Mouse (Mus musculus) MEL (cell line): ENCODE results near the gene Sdhaf4. TPM values are rescaled to one million over a fixed set of nuclear protein-coding genes. Genes with fewer than 3 reads are reported as not detected.
"Not testable (repeated sequence)": the region's sequence is repeated elsewhere in the genome, so short reads cannot be mapped to it uniquely, and the experiment has no call there.

Experiments
- DNase-seq: peaks from one replicate; pipeline ENCODE4 v3.0.0; 2011; ENCODE audit warnings: low read depth, low spot score
- H3K27ac ChIP-seq: 2 replicates; pipeline ENCODE4 v1.5.1; 2012; ENCODE audit warnings: low read depth, mild to moderate bottlenecking, control low read depth, low read length, moderate library complexity; ENCODE audit not compliant: control insufficient read depth
- H3K27me3 ChIP-seq, 2 experiments: fragments of 150-350 bp in 1 of 2; sonication (generic) in 1 of 2; 2 replicates each; pipeline ENCODE4 v1.6.1; 2012; ENCODE audit warnings: low read length in 2 of 2, mild to moderate bottlenecking in 2 of 2, improper control_type of control experiment in 1 of 2, moderate library complexity in 1 of 2; ENCODE audit not compliant: insufficient read depth in 2 of 2, control insufficient read depth in 1 of 2
- H3K36me3 ChIP-seq, 2 experiments: 2 replicates each; pipeline ENCODE4 v1.6.1; 2012 to 2014; ENCODE audit warnings: low read length in 2 of 2, improper control_type of control experiment in 1 of 2, inconsistent platforms in 1 of 2, mild to moderate bottlenecking in 1 of 2; ENCODE audit not compliant: insufficient read depth in 2 of 2, control insufficient read depth in 1 of 2
- H3K4me1 ChIP-seq, 2 experiments: fragments of 150-350 bp in 1 of 2; sonication (generic) in 1 of 2; 2 replicates each; pipeline ENCODE4 v1.6.1; 2012; ENCODE audit warnings: low read length in 2 of 2, improper control_type of control experiment in 1 of 2, mild to moderate bottlenecking in 1 of 2; ENCODE audit not compliant: insufficient read depth in 2 of 2, control insufficient read depth in 1 of 2
- H3K4me3 ChIP-seq, 2 experiments: fragments of 150-350 bp in 1 of 2; sonication (generic) in 1 of 2; 2 replicates each; pipeline ENCODE4 v1.5.1; 2012; ENCODE audit warnings: low read depth in 2 of 2, low read length in 2 of 2, mild to moderate bottlenecking in 2 of 2, moderate library complexity in 2 of 2, control low read depth in 1 of 2, improper control_type of control experiment in 1 of 2; ENCODE audit not compliant: control insufficient read depth in 1 of 2, insufficient read depth in 1 of 2
- H3K79me2 ChIP-seq: 2 replicates; pipeline ENCODE4 v1.6.1; 2012; ENCODE audit warnings: mild to moderate bottlenecking, low read length, moderate library complexity; ENCODE audit not compliant: control insufficient read depth, poor library complexity, insufficient read depth
- H3K9ac ChIP-seq: 2 replicates; pipeline ENCODE4 v1.6.1; 2012; ENCODE audit warnings: low read depth, mild to moderate bottlenecking, control low read depth, low read length, moderate library complexity; ENCODE audit not compliant: control insufficient read depth, poor library complexity, severe bottlenecking
- H3K9me3 ChIP-seq: fragments of 150-350 bp; sonication (generic); replicated peaks from 2 replicates; pipeline ENCODE4 v1.6.1; 2012; ENCODE audit warnings: mild to moderate bottlenecking, low read length, improper control_type of control experiment, moderate library complexity; ENCODE audit not compliant: insufficient read depth
- ELF1 ChIP-seq: IDR thresholded peaks from 2 replicates; pipeline ENCODE4 v1.6.1; 2014; ENCODE audit warnings: low read depth, mild to moderate bottlenecking, inconsistent platforms, low read length, improper control_type of control experiment, moderate library complexity
- EP300 ChIP-seq, 2 experiments: IDR thresholded peaks; 2 replicates each; pipeline ENCODE4 v1.6.1; 2011; ENCODE audit warnings: improper control_type of control experiment in 2 of 2, low read length in 2 of 2, low read depth in 1 of 2, mild to moderate bottlenecking in 1 of 2
- ETS1 ChIP-seq: IDR thresholded peaks from 2 replicates; pipeline ENCODE4 v1.6.1; 2012; ENCODE audit warnings: low read depth, mild to moderate bottlenecking, inconsistent platforms, low read length, improper control_type of control experiment, moderate library complexity
- GATA1 ChIP-seq: IDR thresholded peaks from 2 replicates; pipeline ENCODE4 v1.6.1; 2011; ENCODE audit warnings: low read depth, low read length, improper control_type of control experiment
- JUND ChIP-seq: IDR thresholded peaks from 2 replicates; pipeline ENCODE4 v1.6.1; 2011; ENCODE audit warnings: low read depth, mild to moderate bottlenecking, improper control_type of control experiment, low read length
- MAX ChIP-seq: IDR thresholded peaks from 2 replicates; pipeline ENCODE4 v1.6.1; 2011; ENCODE audit warnings: low read length, improper control_type of control experiment
- MAZ ChIP-seq: IDR thresholded peaks from 2 replicates; pipeline ENCODE4 v1.6.1; 2012; ENCODE audit warnings: low read depth, mild to moderate bottlenecking, inconsistent platforms, low read length, improper control_type of control experiment
- POLR2A ChIP-seq, 2 experiments: IDR thresholded peaks; 2 replicates each; pipeline ENCODE4 v1.6.1; 2011 to 2012; ENCODE audit warnings: low read length in 2 of 2, mild to moderate bottlenecking in 2 of 2, control low read depth in 1 of 2, improper control_type of control experiment in 1 of 2, low read depth in 1 of 2, moderate library complexity in 1 of 2; ENCODE audit not compliant: control insufficient read depth in 1 of 2, insufficient read depth in 1 of 2, poor library complexity in 1 of 2
- POLR2AphosphoS2 ChIP-seq: IDR thresholded peaks from 2 replicates; pipeline ENCODE4 v1.6.1; 2011; ENCODE audit warnings: low read length, improper control_type of control experiment
- SIN3A ChIP-seq: IDR thresholded peaks from 2 replicates; pipeline ENCODE4 v1.6.1; 2012; ENCODE audit warnings: low read length, improper control_type of control experiment, inconsistent platforms
- TCF12 ChIP-seq: IDR thresholded peaks from 2 replicates; pipeline ENCODE4 v1.6.1; 2014; ENCODE audit warnings: low read depth, mild to moderate bottlenecking, inconsistent platforms, low read length, improper control_type of control experiment, moderate library complexity
- UBTF ChIP-seq: IDR thresholded peaks from 2 replicates; pipeline ENCODE4 v1.6.1; 2012; ENCODE audit warnings: low read depth, mild to moderate bottlenecking, inconsistent platforms, low read length, improper control_type of control experiment, moderate library complexity, borderline replicate concordance; ENCODE audit not compliant: insufficient read depth
- ZKSCAN1 ChIP-seq: IDR thresholded peaks from 2 replicates; pipeline ENCODE4 v1.6.1; 2012; ENCODE audit warnings: low read depth, mild to moderate bottlenecking, inconsistent platforms, low read length, improper control_type of control experiment, moderate library complexity
- ZNF384 ChIP-seq: IDR thresholded peaks from 2 replicates; pipeline ENCODE4 v1.6.1; 2012; ENCODE audit warnings: low read depth, mild to moderate bottlenecking, inconsistent platforms, low read length, improper control_type of control experiment
- polyA plus RNA-seq, 2 experiments: library from polyadenylated mRNA; stranded (reverse) in 1 of 2; unstranded in 1 of 2; fragments of >175 nt in 1 of 2; fragments of >200 nt in 1 of 2; gene quantifications; 2 replicates each; pipeline versions ENCODE4 v1.2.1 to v1.2.4; 2012; ENCODE audit warnings: low replicate concordance in 2 of 2, low read depth in 1 of 2; ENCODE audit not compliant: insufficient read length in 2 of 2, insufficient read depth in 1 of 2, missing spikeins in 1 of 2
- total RNA-seq: library from RNA; depleted of rRNA; stranded (reverse); fragments of 300-350 nt; gene quantifications from 2 replicates; pipeline ENCODE4 v1.2.3, GENCODE M21; 2012

Gene Sdhaf4
- total and polyA plus RNA-seq, 3 experiments = 15.8 to 28.5 TPM; not detected in 1

- DNase-seq = peak; percentile 57
- peak overlapping the region in 1 of 2 experiments; percentile 28; a peak in 1 of 4 replicates for H3K4me3 ChIP-seq
- H3K27me3 ChIP-seq = no peaks in the 10 kb centered on the region
- peaks cover 0 to 6% of the 10 kb centered on the region in 2 experiments; a peak in 2 of 4 replicates for H3K36me3 ChIP-seq
- H3K9ac ChIP-seq = no peak overlapping the region
- H3K4me1 ChIP-seq = no peaks in the 10 kb centered on the region
- no peaks in the 10 kb centered on the region for H3K9me3 ChIP-seq
- TF ChIP-seq ETS1 = no peak
- TF ChIP-seq JUND = no peak
- TF ChIP-seq ELF1 = no peak
- TF ChIP-seq ZNF384 = peak; percentile 64
- no peak for TF ChIP-seq EP300 (IDR thresholded peaks at IDR 0.05; ENCODE audit: low read depth in 1 of 2, low read length in 2 of 2)
- TF ChIP-seq GATA1 = no peak
- H3K79me2 ChIP-seq = no peaks in the 10 kb centered on the region
- no peak overlapping the region for H3K27ac ChIP-seq
These were observed 22.3 kb downstream of the Sdhaf4 start for GRCm38 (mm10) chr1:23983118-23983517.

GRCm38 (mm10) chr1:23978281-23978680 is 27.2 kb downstream of the Sdhaf4 start:
- peaks cover 0 to 4% of the 10 kb centered on the region in 2 experiments; a peak in 2 of 4 replicates for H3K36me3 ChIP-seq
- H3K9ac ChIP-seq = no peak overlapping the region
- H3K27ac ChIP-seq = no peak overlapping the region
- H3K4me3 ChIP-seq = no peak overlapping the region
- H3K79me2 ChIP-seq = no peaks in the 10 kb centered on the region
- TF ChIP-seq MAX = no peak
- TF ChIP-seq ETS1 = no peak
- TF ChIP-seq POLR2AphosphoS2 = no peak
- no peak for TF ChIP-seq POLR2A (IDR thresholded peaks at IDR 0.05; ENCODE audit: control insufficient read depth in 1 of 2, insufficient read depth in 1 of 2, low read depth in 1 of 2, low read length in 2 of 2, poor library complexity in 1 of 2)
- TF ChIP-seq ZKSCAN1 = no peak
- no peak for TF ChIP-seq MAZ
- TF ChIP-seq ZNF384 = no peak
- TF ChIP-seq GATA1 = no peak
- no peak for TF ChIP-seq ELF1
- no peak for TF ChIP-seq EP300 (IDR thresholded peaks at IDR 0.05; ENCODE audit: low read depth in 1 of 2, low read length in 2 of 2)
- TF ChIP-seq SIN3A = no peak
- no peak for TF ChIP-seq TCF12
- TF ChIP-seq UBTF = no peak
- DNase-seq = no peak
- H3K9me3 ChIP-seq = no peaks in the 10 kb centered on the region
- H3K27me3 ChIP-seq = no peaks in the 10 kb centered on the region
- H3K4me1 ChIP-seq = no peaks in the 10 kb centered on the region

- not testable (repeated sequence) for H3K4me1 ChIP-seq, H3K9ac ChIP-seq, H3K36me3 ChIP-seq, H3K27me3 ChIP-seq, DNase-seq, H3K4me3 ChIP-seq, H3K9me3 ChIP-seq, H3K27ac ChIP-seq, H3K79me2 ChIP-seq
These were observed 34.3 kb downstream of the Sdhaf4 start for GRCm38 (mm10) chr1:23971159-23971558.
